Mouse (Mus musculus) E14TG2a.4 (cell line): ENCODE data around the gene Adgrl1.

ENCODE experiments used
- H3K27me3 ChIP-seq: 2 replicates; pipeline ENCODE4 v1.6.1; 2014; ENCODE audit warnings: low read length, control low read depth; ENCODE audit not compliant: insufficient read depth
- H3K36me3 ChIP-seq: 2 replicates; pipeline ENCODE4 v1.6.1; 2014; ENCODE audit warnings: low read length, control low read depth; ENCODE audit not compliant: insufficient read depth
- H3K4me1 ChIP-seq: replicated peaks from 2 replicates; pipeline ENCODE4 v1.6.1; 2014; ENCODE audit warnings: low read depth, low read length, control low read depth
- H3K4me3 ChIP-seq: replicated peaks from 2 replicates; pipeline ENCODE4 v1.5.1; 2014; ENCODE audit warnings: mild to moderate bottlenecking, low read length
- H3K9me3 ChIP-seq: 2 replicates; pipeline ENCODE4 v1.6.1; 2014; ENCODE audit warnings: low read length, control low read depth
- CTCF ChIP-seq: conservative IDR thresholded peaks from 2 replicates; pipeline ENCODE4 v1.5.1; 2014; ENCODE audit warnings: low read length
- NANOG ChIP-seq: IDR thresholded peaks from 2 replicates; pipeline ENCODE4 v1.6.1; 2014; ENCODE audit warnings: borderline replicate concordance, low read length, mixed read lengths
- POU5F1 ChIP-seq: IDR thresholded peaks from 2 replicates; pipeline ENCODE4 v1.6.1; 2014; ENCODE audit warnings: low read length, borderline replicate concordance

Adgrl1 gene

GRCm38 (mm10) chr8:83973161-83974031 lies 73.5 kb downstream of the Adgrl1 start:
- Histone ChIP-seq H3K4me1 (peaks cover 43% of the 10 kb centered on the region), H3K4me3 (peak overlapping the region; percentile 90), H3K27me3 (no peaks in the 10 kb centered on the region), H3K36me3 (peaks cover 22% of the 10 kb centered on the region), H3K9me3 (no peaks in the 10 kb centered on the region)
- TF ChIP-seq NANOG, result no peak

GRCm38 (mm10) chr8:83974521-83974920 lies 74.6 kb downstream of the Adgrl1 start:
- Histone ChIP-seq H3K4me3 (no peak overlapping the region), H3K9me3 (no peaks in the 10 kb centered on the region)
- no peak for TF ChIP-seq NANOG
- TF ChIP-seq POU5F1, result no peak
- no peak for TF ChIP-seq CTCF

GRCm38 (mm10) chr8:83976101-83976630 lies 76.3 kb downstream of the Adgrl1 start:
- Histone ChIP-seq H3K4me1 (peaks cover 42% of the 10 kb centered on the region), H3K4me3 (no peak overlapping the region), H3K9me3 (no peaks in the 10 kb centered on the region), H3K27me3 (no peaks in the 10 kb centered on the region), H3K36me3 (peaks cover 24% of the 10 kb centered on the region)
- TF ChIP-seq NANOG, result no peak
- TF ChIP-seq CTCF, result peak; percentile 25; the same call in 1 of the 2 replicates

More at GRCm38 (mm10) chr8:83974521-83974920, 74.6 kb downstream of the Adgrl1 start:
- Histone ChIP-seq H3K36me3 (peaks cover 16% of the 10 kb centered on the region), H3K4me1 (peaks cover 43% of the 10 kb centered on the region), H3K27me3 (no peaks in the 10 kb centered on the region)

- TF ChIP-seq CTCF (peak; percentile 18; the same call in 1 of the 2 replicates), NANOG (no peak), POU5F1 (no peak)
- no peaks in the 10 kb centered on the region for H3K27me3 ChIP-seq
Measured at GRCm38 (mm10) chr8:83976779-83977350, 77.0 kb downstream of the Adgrl1 start.

GRCm38 (mm10) chr8:83977646-83978045 lies 77.7 kb downstream of the Adgrl1 start:
- Histone ChIP-seq H3K4me3 (no peak overlapping the region), H3K36me3 (peaks cover 33% of the 10 kb centered on the region), H3K27me3 (no peaks in the 10 kb centered on the region), H3K9me3 (no peaks in the 10 kb centered on the region), H3K4me1 (peaks cover 33% of the 10 kb centered on the region)
- TF ChIP-seq POU5F1, result no peak
- TF ChIP-seq NANOG, result no peak
- no peak for TF ChIP-seq CTCF

More at GRCm38 (mm10) chr8:83976779-83977350, 77.0 kb downstream of the Adgrl1 start:
- Histone ChIP-seq H3K9me3 (no peaks in the 10 kb centered on the region), H3K4me3 (no peak overlapping the region), H3K36me3 (peaks cover 28% of the 10 kb centered on the region), H3K4me1 (peaks cover 35% of the 10 kb centered on the region)

GRCm38 (mm10) chr8:83978200-83978599 lies 78.3 kb downstream of the Adgrl1 start:
- Histone ChIP-seq H3K27me3 (no peaks in the 10 kb centered on the region), H3K9me3 (no peaks in the 10 kb centered on the region), H3K36me3 (peaks cover 34% of the 10 kb centered on the region), H3K4me3 (no peak overlapping the region), H3K4me1 (peaks cover 33% of the 10 kb centered on the region)
- no peak for TF ChIP-seq CTCF
- no peak for TF ChIP-seq POU5F1
- no peak for TF ChIP-seq NANOG

- peaks cover 51% of the 10 kb centered on the region for H3K36me3 ChIP-seq
- H3K4me1 ChIP-seq, result peaks cover 17% of the 10 kb centered on the region
- TF ChIP-seq POU5F1 (no peak), NANOG (no peak), CTCF (no peak)
- H3K27me3 ChIP-seq, result no peaks in the 10 kb centered on the region
- H3K9me3 ChIP-seq, result no peaks in the 10 kb centered on the region
- no peak overlapping the region for H3K4me3 ChIP-seq
Measured at GRCm38 (mm10) chr8:83980250-83980649, 80.3 kb downstream of the Adgrl1 start.

GRCm38 (mm10) chr8:83980845-83981244 lies 80.9 kb downstream of the Adgrl1 start:
- TF ChIP-seq POU5F1, result no peak
- no peak for TF ChIP-seq CTCF
- no peak for TF ChIP-seq NANOG
- Histone ChIP-seq H3K4me3 (no peak overlapping the region), H3K36me3 (peaks cover 54% of the 10 kb centered on the region), H3K27me3 (no peaks in the 10 kb centered on the region), H3K4me1 (peaks cover 17% of the 10 kb centered on the region), H3K9me3 (no peaks in the 10 kb centered on the region)
